Mouse (Mus musculus) heart, adult 2 months (tissue): ENCODE data around the gene Sox2. TPM values are rescaled to one million over a fixed set of nuclear protein-coding genes. Genes with fewer than 3 reads are reported as not detected.

Source experiments
- DNase-seq, 2 experiments: peaks; one replicate each; pipeline ENCODE4 v3.0.0; 2021
- H3K27ac ChIP-seq: fragments of 200-600 bp; 2 replicates; pipeline ENCODE4 v1.8.1; 2022
- H3K27me3 ChIP-seq: fragments of 200-500 bp; 2 replicates; pipeline ENCODE4 v1.6.1; 2012; ENCODE audit warnings: mild to moderate bottlenecking, low read length, inconsistent platforms, mixed read lengths; ENCODE audit not compliant: control insufficient read depth, insufficient read depth
- H3K36me3 ChIP-seq: fragments of 200-500 bp; 2 replicates; pipeline ENCODE4 v1.6.1; 2012; ENCODE audit warnings: low read length, inconsistent platforms; ENCODE audit not compliant: control insufficient read depth, insufficient read depth
- H3K4me1 ChIP-seq: fragments of 200-500 bp; 2 replicates; pipeline ENCODE4 v1.6.1; 2011; ENCODE audit warnings: low read length; ENCODE audit not compliant: control insufficient read depth, insufficient read depth
- H3K4me3 ChIP-seq: fragments of 200-600 bp; 2 replicates; pipeline ENCODE4 v1.8.1; 2022
- H3K79me2 ChIP-seq: fragments of 200-500 bp; replicated peaks from 2 replicates; pipeline ENCODE4 v1.6.1; 2012; ENCODE audit warnings: mild to moderate bottlenecking, inconsistent platforms, low read length, moderate library complexity, mixed read lengths; ENCODE audit not compliant: control insufficient read depth, insufficient read depth
- H3K9ac ChIP-seq: fragments of 200-500 bp; 2 replicates; pipeline ENCODE4 v1.6.1; 2012; ENCODE audit warnings: low read depth, mild to moderate bottlenecking, control low read depth, inconsistent platforms, low read length, mixed read lengths
- CTCF ChIP-seq: fragments of 200-600 bp; IDR thresholded peaks from 2 replicates; pipeline ENCODE4 v1.8.1; 2022; ENCODE audit warnings: antibody characterized with exemption, mild to moderate bottlenecking, moderate library complexity
- EP300 ChIP-seq: fragments of 200-500 bp; IDR thresholded peaks from 2 replicates; pipeline ENCODE4 v1.6.1; 2011; ENCODE audit warnings: low read depth, low read length, control low read depth; ENCODE audit not compliant: insufficient read depth
- POLR2A ChIP-seq: fragments of 200-500 bp; IDR thresholded peaks from 2 replicates; pipeline ENCODE4 v1.6.1; 2011; ENCODE audit warnings: mild to moderate bottlenecking, low read depth, low read length, control low read depth; ENCODE audit not compliant: insufficient read depth
- WGBS: fragments of 180-500 bp; shearing (Covaris S2); methylation state at CpG from one replicate; pipeline ENCODE4 v1.1.7; 2018; 5-methylcytosine and 5-hydroxymethylcytosine counted together
- intact Hi-C: fragments of 180-260 bp; cut with DNase I; formaldehyde crosslinking; loops from one replicate; pipeline ENCODE4 v1.15.1; 2025
- polyA plus RNA-seq: library from polyadenylated mRNA; depleted of rRNA; stranded (reverse); fragments of >200 nt; gene quantifications from 2 replicates; pipeline ENCODE4 v1.2.3, GENCODE M21; 2012
- total RNA-seq, 2 experiments: library from RNA; stranded (reverse); gene quantifications; 2 replicates each; pipeline ENCODE4 v1.2.3; 2021

Sox2 gene
- total and polyA plus RNA-seq, 3 experiments, result 0.66 TPM; not detected in 2

DNA sequence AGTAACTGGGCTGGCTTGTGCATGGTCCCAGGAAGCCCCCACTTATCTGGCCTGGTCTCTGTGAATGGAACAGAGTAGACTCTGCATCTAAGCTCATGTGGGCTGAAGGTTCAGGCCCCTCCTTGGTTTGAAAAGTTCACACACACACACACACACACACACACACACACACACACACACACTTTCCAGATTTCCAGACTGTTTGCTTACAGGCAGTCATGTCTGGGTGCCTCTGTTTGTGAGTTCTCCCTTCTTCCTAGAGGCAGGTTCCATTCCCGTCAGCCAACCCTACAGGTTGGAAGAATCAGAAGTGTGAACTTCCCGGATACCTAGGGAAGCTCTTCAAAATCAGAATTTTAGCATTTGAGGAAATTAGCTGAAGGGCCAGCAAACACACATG, 17.0 kb downstream of the Sox2 start:
- Histone ChIP-seq H3K79me2 (no peaks in the 10 kb centered on the region), H3K27me3 (peaks cover 27% of the 10 kb centered on the region), H3K4me3 (no peak overlapping the region), H3K9ac (no peak overlapping the region), H3K36me3 (no peaks in the 10 kb centered on the region), H3K27ac (no peak overlapping the region), H3K4me1 (no peaks in the 10 kb centered on the region; the same call in 1 of the 2 replicates)
- DNase-seq, result no peak
- intact Hi-C loops, result no loop called here
- WGBS, result 32% methylated on average over 2 of the region's 2 CpGs
- TF ChIP-seq POLR2A (no peak), CTCF (no peak), EP300 (no peak)

DNA sequence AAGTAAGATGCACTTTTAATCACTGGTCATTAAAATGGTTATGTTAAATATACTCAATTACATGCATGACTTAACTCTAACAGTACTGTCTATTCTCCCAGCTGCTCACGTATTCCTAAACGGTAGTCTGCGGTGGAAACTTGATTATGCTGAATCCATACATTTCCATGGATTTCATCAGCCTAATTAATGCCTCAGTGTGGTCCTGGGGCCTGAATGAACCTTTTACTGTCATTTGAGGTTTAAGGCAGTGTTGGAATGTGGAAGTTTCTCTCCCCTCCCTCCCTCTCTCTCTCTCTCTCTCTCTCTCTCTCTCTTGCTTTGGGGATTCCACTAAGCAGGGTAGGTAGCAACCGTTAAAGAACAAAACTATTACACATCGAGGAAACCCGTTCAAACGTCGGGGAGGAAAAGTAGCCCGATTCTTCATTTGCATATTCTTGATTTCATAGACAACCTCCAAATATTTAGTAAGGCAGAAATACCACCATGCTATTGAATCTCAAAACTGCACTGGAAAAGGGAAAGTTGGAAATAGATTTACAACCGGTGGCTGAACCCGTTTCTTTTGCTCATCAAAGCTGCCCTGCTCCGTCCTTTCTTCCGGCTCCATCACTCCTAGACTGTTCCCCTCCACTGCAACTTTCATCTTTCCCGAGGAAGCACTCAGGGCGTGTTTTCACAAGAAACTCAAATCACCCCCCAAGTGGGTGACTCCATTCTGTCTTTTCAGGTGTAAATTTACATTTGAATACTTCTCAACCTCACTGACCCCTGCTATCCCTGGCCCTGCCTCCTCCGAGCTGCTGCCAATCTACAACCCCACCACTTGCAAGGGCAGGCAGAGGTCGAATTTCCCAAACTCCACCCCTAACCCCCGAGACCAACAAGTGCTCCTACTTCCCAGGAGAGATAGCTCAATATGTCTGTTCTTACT, 17.9 kb downstream of the Sox2 start:
- Histone ChIP-seq H3K4me3 (no peak overlapping the region), H3K27ac (no peak overlapping the region), H3K9ac (no peak overlapping the region), H3K36me3 (no peaks in the 10 kb centered on the region), H3K4me1 (no peaks in the 10 kb centered on the region; the same call in 1 of the 2 replicates), H3K79me2 (no peaks in the 10 kb centered on the region), H3K27me3 (peaks cover 24% of the 10 kb centered on the region)
- no peak for DNase-seq
- intact Hi-C loops, result no loop called here
- TF ChIP-seq CTCF (no peak), POLR2A (no peak), EP300 (no peak)
- WGBS, result 7% methylated on average over 18 of the region's 18 CpGs

DNA sequence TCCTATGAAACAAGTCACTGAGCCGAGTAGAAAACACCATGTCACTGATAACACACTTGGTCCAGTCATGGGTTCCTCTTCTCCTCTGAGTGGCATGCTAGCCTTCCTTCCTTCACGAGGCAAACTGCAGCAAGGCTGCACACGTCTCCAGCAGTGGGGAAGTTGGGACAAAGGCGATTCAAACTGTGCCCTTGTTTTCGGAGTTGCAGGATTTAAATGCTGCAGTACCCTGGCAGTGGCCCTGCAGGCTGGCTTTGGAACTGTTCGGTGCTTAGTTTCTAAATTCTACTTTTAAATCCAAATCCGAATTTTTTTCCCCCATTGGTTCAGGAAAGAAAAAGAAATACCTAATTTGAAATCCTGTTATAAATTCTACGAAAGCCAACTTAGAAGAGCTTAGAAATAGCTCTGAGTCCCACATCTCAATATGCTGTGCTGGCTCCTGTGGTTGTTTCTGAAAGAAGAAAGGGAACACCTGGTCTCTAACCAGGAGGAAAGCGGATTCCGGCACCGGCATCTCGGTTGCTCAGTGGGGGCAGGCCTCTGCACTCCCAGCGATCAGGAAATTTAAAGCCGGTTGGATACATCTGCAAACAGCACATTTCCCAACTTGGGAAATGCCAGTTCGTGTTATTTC, 20.9 kb downstream of the Sox2 start:
- DNase-seq, result no peak
- no peaks in the 10 kb centered on the region for H3K36me3 ChIP-seq
- no peak for TF ChIP-seq EP300
- TF ChIP-seq POLR2A, result no peak
- H3K9ac ChIP-seq, result no peak overlapping the region
- no peaks in the 10 kb centered on the region for H3K4me1 ChIP-seq
- no peaks in the 10 kb centered on the region for H3K79me2 ChIP-seq
- 13% methylated on average over 15 of the region's 15 CpGs for WGBS
- no peak overlapping the region for H3K4me3 ChIP-seq
- peaks cover 5% of the 10 kb centered on the region; the same call in 1 of the 2 replicates for H3K27me3 ChIP-seq
- no peak overlapping the region for H3K27ac ChIP-seq
- intact Hi-C loops, result loop anchor here (5.0 kb wide), 1 partner anchor 34 kb away; no protein-coding TSS in a partner anchor

DNA sequence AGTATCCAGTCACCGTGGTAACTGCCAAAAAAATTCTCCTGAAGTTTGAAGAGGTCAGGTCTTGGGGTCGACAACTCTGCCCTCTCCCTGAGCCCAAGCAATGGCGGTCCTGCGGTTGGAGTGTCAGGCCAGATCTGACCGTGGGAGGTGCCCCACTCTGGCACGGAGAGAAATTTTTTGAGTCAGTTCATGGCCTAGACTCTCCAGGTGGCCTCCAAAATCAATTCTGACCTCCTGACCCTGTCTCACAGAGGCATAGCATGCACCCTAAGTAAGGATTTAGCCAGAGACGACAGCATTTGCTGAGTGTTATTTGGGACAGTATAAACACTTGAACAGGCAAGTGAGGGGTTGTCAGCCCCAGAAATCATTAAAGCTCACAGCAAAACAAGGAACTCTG, 28.6 kb downstream of the Sox2 start:
- H3K79me2 ChIP-seq, result no peaks in the 10 kb centered on the region
- intact Hi-C loops, result no loop called here
- WGBS, result 44% methylated on average over 7 of the region's 7 CpGs
- TF ChIP-seq POLR2A, result no peak
- H3K36me3 ChIP-seq, result no peaks in the 10 kb centered on the region
- H3K27ac ChIP-seq, result no peak overlapping the region
- H3K4me3 ChIP-seq, result no peak overlapping the region
- no peaks in the 10 kb centered on the region for H3K4me1 ChIP-seq
- H3K27me3 ChIP-seq, result no peaks in the 10 kb centered on the region
- no peak overlapping the region for H3K9ac ChIP-seq
- no peak for DNase-seq

DNA sequence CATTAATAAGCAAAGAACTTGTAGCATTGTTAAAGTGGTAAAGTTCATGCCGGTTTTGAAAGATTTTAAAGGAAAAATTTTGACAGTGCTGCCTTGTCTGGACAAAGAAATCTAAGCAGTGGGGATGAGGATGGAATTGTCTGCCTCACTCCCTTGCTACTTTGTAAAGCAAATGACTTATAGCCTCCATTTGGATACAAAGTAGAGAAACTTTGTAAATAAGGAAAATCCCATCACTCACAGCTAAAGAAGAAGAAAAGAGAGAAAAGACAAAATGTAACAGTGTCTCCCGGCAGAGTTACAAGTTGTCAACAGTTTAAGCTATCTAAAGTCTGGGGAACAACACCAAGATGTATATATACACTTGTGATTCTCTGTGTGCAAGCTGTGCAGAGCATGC, 29.2 kb downstream of the Sox2 start:
- Histone ChIP-seq H3K27me3 (no peaks in the 10 kb centered on the region), H3K36me3 (no peaks in the 10 kb centered on the region), H3K79me2 (no peaks in the 10 kb centered on the region), H3K4me1 (no peaks in the 10 kb centered on the region), H3K9ac (no peak overlapping the region), H3K27ac (no peak overlapping the region), H3K4me3 (no peak overlapping the region)
- DNase-seq, result no peak
- TF ChIP-seq POLR2A, result no peak
- no peak for TF ChIP-seq CTCF
- no peak for TF ChIP-seq EP300
- intact Hi-C loops, result no loop called here
- 65% methylated on average over 2 of the region's 2 CpGs for WGBS

DNA sequence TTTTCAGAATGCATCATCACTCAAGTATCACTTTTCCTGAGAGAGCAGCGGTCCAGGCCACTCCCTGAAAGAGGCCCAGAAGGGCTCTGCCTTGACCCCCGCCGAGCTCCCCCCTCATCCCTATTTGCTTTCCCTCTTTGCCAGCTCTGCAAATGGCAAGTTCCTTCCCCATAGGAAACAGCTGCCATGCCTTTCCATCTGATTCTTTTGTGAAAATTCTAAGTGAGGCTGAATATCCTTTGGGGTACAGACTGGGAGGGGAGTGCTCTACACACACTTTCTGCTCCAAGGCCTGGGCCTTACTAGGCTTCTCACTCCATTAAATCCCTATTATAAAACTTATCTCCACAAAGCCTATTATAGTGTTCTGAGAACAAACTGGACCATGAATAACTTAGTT, 29.7 kb downstream of the Sox2 start:
- H3K36me3 ChIP-seq, result no peaks in the 10 kb centered on the region

More for the DNA sequence above, 29.7 kb downstream of the Sox2 start:
- TF ChIP-seq EP300 (no peak), POLR2A (no peak), CTCF (no peak)
- H3K27me3 ChIP-seq, result no peaks in the 10 kb centered on the region
- no peak for DNase-seq
- no peaks in the 10 kb centered on the region for H3K79me2 ChIP-seq
- intact Hi-C loops, result no loop called here
- H3K4me1 ChIP-seq, result no peaks in the 10 kb centered on the region
- H3K27ac ChIP-seq, result no peak overlapping the region
- 54% methylated on average over 3 of the region's 3 CpGs for WGBS
- no peak overlapping the region for H3K4me3 ChIP-seq
- H3K9ac ChIP-seq, result no peak overlapping the region
